ENCODE assay signal across 8 mouse cellular contexts in the genomic region with DNA sequence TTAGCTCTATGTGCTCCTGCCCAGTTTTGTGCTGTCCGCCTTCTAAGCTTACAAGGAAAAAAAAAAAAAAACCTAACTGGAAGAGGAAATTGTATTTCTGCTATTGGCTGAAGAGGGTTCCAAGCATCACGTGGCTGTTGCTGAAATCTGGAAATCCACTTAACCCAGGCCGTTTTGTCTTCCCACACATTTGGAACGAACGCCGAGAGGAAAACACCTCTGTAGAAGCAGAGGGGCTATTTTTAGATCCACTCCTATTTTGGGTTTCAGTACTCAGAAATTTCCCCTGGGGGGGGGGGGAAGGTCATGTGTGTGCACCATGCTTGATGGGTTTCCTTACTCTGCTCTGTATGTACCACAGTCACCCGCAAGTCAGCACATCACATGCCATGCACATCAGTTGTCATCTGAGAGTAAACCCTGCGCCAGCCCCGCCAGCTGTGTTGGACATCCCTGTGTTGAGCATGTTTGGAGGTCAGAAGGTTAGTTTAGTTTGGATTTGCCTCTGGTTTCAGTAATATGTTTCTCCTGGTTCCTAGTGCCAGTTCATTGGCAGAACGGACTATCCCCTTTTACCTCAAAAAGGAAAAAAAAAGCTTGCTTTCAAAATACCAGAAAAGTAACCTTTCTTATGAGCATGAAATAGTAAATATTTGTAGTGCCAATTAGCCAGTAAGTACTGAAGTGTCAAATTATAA. TPM values are rescaled to one million over a fixed set of nuclear protein-coding genes. Genes with fewer than 3 reads are reported as not detected.
A peak's percentile ranks its signal among the peaks of the same experiment; 100 is the strongest.
DNase-seq lines count a peak whose midpoint lies in the region; ATAC-seq and TF ChIP-seq lines count a peak whose summit lies in the region.

No protein-coding gene starts in this region.

- peak overlapping the region; percentile 58 for H3K27ac ChIP-seq in layer of hippocampus, adult 2 months
- no peak overlapping the region for H3K27ac ChIP-seq in forebrain, embryonic 10.5 days
- no peak overlapping the region for H3K27ac ChIP-seq in midbrain, embryonic 14.5 days (replicated peaks; ENCODE audit: low read depth, low read length)

- no peak for ATAC-seq in midbrain, embryonic 14.5 days (ENCODE audit: low FRiP score, low TSS enrichment)

- H3K4me3 ChIP-seq in layer of hippocampus, adult 2 months: no peak overlapping the region
- H3K4me3 ChIP-seq in forebrain, embryonic 10.5 days: no peak overlapping the region
- no peak overlapping the region for H3K4me3 ChIP-seq in midbrain, embryonic 14.5 days (replicated peaks; ENCODE audit: low read depth, low read length)

- TF ChIP-seq CTCF in layer of hippocampus, adult 2 months (conservative IDR thresholded peaks at IDR 0.05): no peak

- no peak overlapping the region for H3K4me2 ChIP-seq in midbrain, embryonic 14.5 days (ENCODE audit: low read length)

- peaks cover 5% of the 10 kb centered on the region; the same call in 1 of the 2 replicates for H3K36me3 ChIP-seq in forebrain, embryonic 10.5 days (replicated peaks)
- peaks cover 6% of the 10 kb centered on the region; the same call in 1 of the 2 replicates for H3K36me3 ChIP-seq in midbrain, embryonic 14.5 days (ENCODE audit: control insufficient read depth, insufficient read depth, low read length)

- H3K4me1 ChIP-seq in forebrain, embryonic 10.5 days: peaks cover 21% of the 10 kb centered on the region
- H3K4me1 ChIP-seq in midbrain, embryonic 14.5 days (ENCODE audit: control insufficient read depth, insufficient read depth, low read length): 0 out of 2 replicates have a peak, but pooled peaks cover 2% of the 10 kb centered on the region

- DNase-seq in layer of hippocampus, adult 2 months (ENCODE audit: low spot score in 2 of 2): no peak
- no peak for DNase-seq in layer of hippocampus, adult 11-12 months (ENCODE audit: low spot score)
- DNase-seq in forelimb bud, embryonic 11.5 days (ENCODE audit: low read depth, low spot score): peak; percentile 64
- DNase-seq in induced T-regulatory cell, adult 2 months (ENCODE audit: low read depth): peak; percentile 26
- peak; percentile 67 for DNase-seq in lung, postnatal 10 days
- DNase-seq in urinary bladder, postnatal 25 days (ENCODE audit: low spot score): no peak
- no peak for DNase-seq in forebrain, embryonic 10.5 days (ENCODE audit: extremely low spot score, low spot score)
- DNase-seq in midbrain, embryonic 14.5 days: no peak

- H3K9ac ChIP-seq in midbrain, embryonic 14.5 days (replicated peaks; ENCODE audit: low read length): no peak overlapping the region

- no peaks in the 10 kb centered on the region for H3K9me3 ChIP-seq in forebrain, embryonic 10.5 days
- no peaks in the 10 kb centered on the region for H3K9me3 ChIP-seq in midbrain, embryonic 14.5 days (ENCODE audit: control insufficient read depth, low read length)

- no peaks in the 10 kb centered on the region for H3K27me3 ChIP-seq in forebrain, embryonic 10.5 days (ENCODE audit: poor library complexity, severe bottlenecking)
- H3K27me3 ChIP-seq in midbrain, embryonic 14.5 days (ENCODE audit: control insufficient read depth, insufficient read depth, low read length): no peaks in the 10 kb centered on the region

- WGBS in forebrain, embryonic 10.5 days: 66% methylated on average over 10 of the region's 10 CpGs
- 82% methylated on average over 10 of the region's 10 CpGs for WGBS in midbrain, embryonic 14.5 days

RNA-seq across cellular contexts. Expression of gene Daam1, which starts 33.1 kb away (rescaled TPM):
- 10 to 100 TPM; 64.9 to 69.3 TPM for total RNA-seq in layer of hippocampus, adult 2 months (2021)
- 7.7 and 7.9 TPM in 2 replicates for polyA plus RNA-seq in forebrain, embryonic 10.5 days (2016; fragmentation: Nextera tagmentation; extraction: Ambion mirVana)
- 41.4 and 42.8 TPM in 2 replicates for polyA plus RNA-seq in midbrain, embryonic 14.5 days (2014; fragmentation: Nextera tagmentation; extraction: Ambion mirVana)

Comparison
In these comparisons a context has a peak if more than half of its experiments do, and no peak if none do; other contexts are left out.
1. DNase-seq: peak in forelimb bud, embryonic 11.5 days (single experiment), induced T-regulatory cell, adult 2 months (single experiment) and lung, postnatal 10 days (single experiment); none in layer of hippocampus, adult 2 months (0 of 2), layer of hippocampus, adult 11-12 months (single experiment), urinary bladder, postnatal 25 days (single experiment), forebrain, embryonic 10.5 days (single experiment) and midbrain, embryonic 14.5 days (single experiment).